Mouse (Mus musculus): ENCODE data around the gene Atg9b. TPM values are rescaled to one million over a fixed set of nuclear protein-coding genes. Genes with fewer than 3 reads are reported as not detected.

Atg9b gene
- total and polyA plus RNA-seq, 2 experiments from 2014 or later: 5.1 to 8.0 TPM

GRCm38 (mm10) chr5:24394165-24394894 lies 2.4 kb upstream of the Atg9b start:
- H3K27ac ChIP-seq (ENCODE audit: low read depth, low read length): peak overlapping the region; percentile 89
- peak overlapping the region; percentile 68 for H3K9ac ChIP-seq
- no peaks in the 10 kb centered on the region for H3K36me3 ChIP-seq (ENCODE audit: insufficient read depth)
- peak overlapping the region; percentile 73 for H3K4me3 ChIP-seq (ENCODE audit: low read depth, low read length)
- 0 out of 2 replicates have a peak, but pooled peaks cover 4% of the 10 kb centered on the region for H3K27me3 ChIP-seq (ENCODE audit: insufficient read depth, low read length)
- H3K9me3 ChIP-seq (ENCODE audit: low read length): no peaks in the 10 kb centered on the region
- ATAC-seq: peak; percentile 98
- peak; percentile 97 for DNase-seq
- 0 out of 2 replicates have a peak, but pooled peaks cover 2% of the 10 kb centered on the region for H3K4me1 ChIP-seq (ENCODE audit: insufficient read depth)
- peak overlapping the region; percentile 59 for H3K4me2 ChIP-seq (ENCODE audit: low read depth)
- peak; percentile 74 for TF ChIP-seq CTCF (IDR thresholded peaks at IDR 0.05; ENCODE audit: low read depth)
- WGBS: 1% methylated on average over 36 of the region's 36 CpGs

GRCm38 (mm10) chr5:24393392-24393997 lies 1.6 kb upstream of the Atg9b start, which contains the start of gene Abcb8:
Abcb8 (plus strand) TSS chr5:24393663.
- 0 out of 2 replicates have a peak, but pooled peaks cover 2% of the 10 kb centered on the region for H3K4me1 ChIP-seq (ENCODE audit: insufficient read depth)
- H3K36me3 ChIP-seq (ENCODE audit: insufficient read depth): no peaks in the 10 kb centered on the region
- H3K4me3 ChIP-seq (ENCODE audit: low read depth, low read length): peak within 1 kb of the TSS; percentile 73
- TF ChIP-seq CTCF (IDR thresholded peaks at IDR 0.05; ENCODE audit: low read depth): peak; percentile 83
- peak; percentile 81 for DNase-seq
- H3K4me2 ChIP-seq (ENCODE audit: low read depth): peak within 1 kb of the TSS; percentile 59
- peak within 1 kb of the TSS; percentile 68 for H3K9ac ChIP-seq
- peak within 1 kb of the TSS; percentile 89 for H3K27ac ChIP-seq (ENCODE audit: low read depth, low read length)
- no peaks in the 10 kb centered on the region for H3K9me3 ChIP-seq (ENCODE audit: low read length)
- no peak for ATAC-seq
- H3K27me3 ChIP-seq (ENCODE audit: insufficient read depth, low read length): 0 out of 2 replicates have a peak, but pooled peaks cover 7% of the 10 kb centered on the region
- 26% methylated on average over 7 of the region's 7 CpGs for WGBS

GRCm38 (mm10) chr5:24392724-24393123 lies 781 bp upstream of the Atg9b start:
- no peak for TF ChIP-seq CTCF (IDR thresholded peaks at IDR 0.05; ENCODE audit: low read depth)
- DNase-seq: no peak
- Histone ChIP-seq H3K9me3 (ENCODE audit: low read length) (no peaks in the 10 kb centered on the region), H3K27me3 (ENCODE audit: insufficient read depth, low read length) (0 out of 2 replicates have a peak, but pooled peaks cover 7% of the 10 kb centered on the region), H3K36me3 (ENCODE audit: insufficient read depth) (no peaks in the 10 kb centered on the region), H3K27ac (ENCODE audit: low read depth, low read length) (no peak overlapping the region), H3K4me3 (ENCODE audit: low read depth, low read length) (no peak overlapping the region), H3K4me1 (ENCODE audit: insufficient read depth) (peaks cover 8% of the 10 kb centered on the region; the same call in 1 of the 2 replicates), H3K4me2 (ENCODE audit: low read depth) (no peak overlapping the region), H3K9ac (no peak overlapping the region)
- no peak for ATAC-seq
- 79% methylated on average over 7 of the region's 7 CpGs for WGBS

- H3K27ac ChIP-seq (ENCODE audit: low read depth, low read length): no peak overlapping the region
- no peak overlapping the region for H3K4me2 ChIP-seq (ENCODE audit: low read depth)
- H3K9ac ChIP-seq: no peak overlapping the region
- 73% methylated on average over 4 of the region's 4 CpGs for WGBS
- TF ChIP-seq CTCF (IDR thresholded peaks at IDR 0.05; ENCODE audit: low read depth): no peak
- H3K27me3 ChIP-seq (ENCODE audit: insufficient read depth, low read length): 0 out of 2 replicates have a peak, but pooled peaks cover 7% of the 10 kb centered on the region
- H3K4me3 ChIP-seq (ENCODE audit: low read depth, low read length): no peak overlapping the region
- ATAC-seq (no peak), DNase-seq (no peak)
- H3K4me1 ChIP-seq (ENCODE audit: insufficient read depth): peaks cover 10% of the 10 kb centered on the region
- no peaks in the 10 kb centered on the region for H3K9me3 ChIP-seq (ENCODE audit: low read length)
- H3K36me3 ChIP-seq (ENCODE audit: insufficient read depth): no peaks in the 10 kb centered on the region
Measured at GRCm38 (mm10) chr5:24389658-24390020, 2.3 kb downstream of the Atg9b start.

GRCm38 (mm10) chr5:24389011-24389657 lies 2.8 kb downstream of the Atg9b start:
- Histone ChIP-seq H3K9ac (no peak overlapping the region), H3K4me3 (ENCODE audit: low read depth, low read length) (no peak overlapping the region), H3K4me2 (ENCODE audit: low read depth) (no peak overlapping the region), H3K27ac (ENCODE audit: low read depth, low read length) (no peak overlapping the region), H3K4me1 (ENCODE audit: insufficient read depth) (peaks cover 15% of the 10 kb centered on the region), H3K9me3 (ENCODE audit: low read length) (no peaks in the 10 kb centered on the region), H3K27me3 (ENCODE audit: insufficient read depth, low read length) (0 out of 2 replicates have a peak, but pooled peaks cover 7% of the 10 kb centered on the region), H3K36me3 (ENCODE audit: insufficient read depth) (no peaks in the 10 kb centered on the region)
- no peak for TF ChIP-seq CTCF (IDR thresholded peaks at IDR 0.05; ENCODE audit: low read depth)
- 58% methylated on average over 6 of the region's 7 CpGs for WGBS
- ATAC-seq: no peak
- DNase-seq: no peak

- no peak for TF ChIP-seq CTCF (IDR thresholded peaks at IDR 0.05; ENCODE audit: low read depth)
- WGBS: 26% methylated on average over 26 of the region's 26 CpGs
- Histone ChIP-seq H3K9me3 (ENCODE audit: low read length) (no peaks in the 10 kb centered on the region), H3K36me3 (ENCODE audit: insufficient read depth) (no peaks in the 10 kb centered on the region), H3K4me3 (ENCODE audit: low read depth, low read length) (peak overlapping the region; percentile 51), H3K4me2 (ENCODE audit: low read depth) (peak overlapping the region; percentile 98), H3K9ac (peak overlapping the region; percentile 62), H3K27me3 (ENCODE audit: insufficient read depth, low read length) (0 out of 2 replicates have a peak, but pooled peaks cover 7% of the 10 kb centered on the region), H3K27ac (ENCODE audit: low read depth, low read length) (peak overlapping the region; percentile 54; the same call in 1 of the 2 replicates), H3K4me1 (ENCODE audit: insufficient read depth) (peaks cover 19% of the 10 kb centered on the region)
- no peak for ATAC-seq
- peak; percentile 21 for DNase-seq
Measured at GRCm38 (mm10) chr5:24388246-24388915, 3.6 kb downstream of the Atg9b start.

Measured in forebrain, postnatal 0 days (tissue).